Mouse (Mus musculus): ENCODE results near the gene Dlg2. TPM values are rescaled to one million over a fixed set of nuclear protein-coding genes. Genes with fewer than 3 reads are reported as not detected.

Dlg2 gene
- polyA plus RNA-seq, 1 experiment from 2014 or later: 30.0 TPM

DNA sequence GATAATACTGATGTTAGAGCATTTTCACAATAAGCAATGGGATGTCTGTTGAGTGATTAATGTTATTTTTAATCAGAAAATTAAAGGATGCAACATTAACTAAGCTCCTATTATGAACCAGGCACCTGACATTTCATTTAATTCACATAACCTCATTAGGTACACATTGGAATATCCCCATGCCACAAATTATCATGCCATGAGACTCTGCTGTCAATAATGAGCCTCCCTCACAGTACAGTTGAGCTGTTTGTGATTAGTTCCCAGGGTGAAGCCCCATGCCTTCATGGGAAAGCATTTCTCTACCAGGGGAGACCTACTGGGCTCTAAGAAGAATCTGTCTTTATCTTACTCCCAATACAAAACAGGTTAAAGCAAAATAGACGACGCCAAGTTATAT is 697.1 kb downstream of the Dlg2 start:
- 77% methylated on average over 2 of the region's 2 CpGs for WGBS

DNA sequence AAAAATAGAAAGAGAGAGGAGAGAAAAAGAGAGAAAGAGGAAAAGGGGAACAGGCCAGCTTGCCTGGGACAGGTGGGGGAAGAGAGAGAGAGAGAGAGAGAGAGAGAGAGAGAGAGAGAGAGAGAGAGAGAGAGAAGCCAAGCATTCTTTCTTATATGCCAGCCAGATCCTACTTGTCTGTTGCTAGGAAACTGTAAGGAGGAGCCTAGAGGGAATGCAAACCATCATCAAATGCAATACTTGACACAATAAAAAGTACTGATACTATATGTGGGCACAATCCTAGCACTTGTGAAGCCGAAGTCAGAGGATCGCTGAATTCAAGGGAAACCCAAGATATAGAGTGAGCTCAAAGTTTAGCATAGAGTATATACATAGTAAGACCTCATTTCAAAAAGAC is 711.7 kb downstream of the Dlg2 start:
- ATAC-seq (ENCODE audit: low FRiP score) (no peak), DNase-seq (ENCODE audit: low spot score) (no peak)
- no peaks in the 10 kb centered on the region for H3K27me3 ChIP-seq (ENCODE audit: control insufficient read depth, insufficient read depth, low read length)
- no peak overlapping the region for H3K27ac ChIP-seq
- H3K4me3 ChIP-seq (replicated peaks; ENCODE audit: low read length): no peak overlapping the region
- no peak overlapping the region for H3K4me2 ChIP-seq (replicated peaks)
- H3K9me3 ChIP-seq (ENCODE audit: control insufficient read depth, low read length): no peaks in the 10 kb centered on the region
- no peak overlapping the region for H3K9ac ChIP-seq
- 91% methylated on average over 2 of the region's 2 CpGs for WGBS
- H3K36me3 ChIP-seq (replicated peaks; ENCODE audit: control insufficient read depth, insufficient read depth): no peaks in the 10 kb centered on the region
- no peaks in the 10 kb centered on the region for H3K4me1 ChIP-seq (replicated peaks; ENCODE audit: control insufficient read depth, insufficient read depth, low read length)

More for the DNA sequence above, 697.1 kb downstream of the Dlg2 start:
- Histone ChIP-seq H3K4me1 (replicated peaks; ENCODE audit: control insufficient read depth, insufficient read depth, low read length) (no peaks in the 10 kb centered on the region), H3K9ac (no peak overlapping the region), H3K9me3 (ENCODE audit: control insufficient read depth, low read length) (no peaks in the 10 kb centered on the region), H3K4me2 (replicated peaks) (no peak overlapping the region), H3K4me3 (replicated peaks; ENCODE audit: low read length) (no peak overlapping the region), H3K27me3 (ENCODE audit: control insufficient read depth, insufficient read depth, low read length) (no peaks in the 10 kb centered on the region), H3K36me3 (replicated peaks; ENCODE audit: control insufficient read depth, insufficient read depth) (no peaks in the 10 kb centered on the region), H3K27ac (no peak overlapping the region)
- DNase-seq (ENCODE audit: low spot score) (no peak), ATAC-seq (ENCODE audit: low FRiP score) (no peak)

DNA sequence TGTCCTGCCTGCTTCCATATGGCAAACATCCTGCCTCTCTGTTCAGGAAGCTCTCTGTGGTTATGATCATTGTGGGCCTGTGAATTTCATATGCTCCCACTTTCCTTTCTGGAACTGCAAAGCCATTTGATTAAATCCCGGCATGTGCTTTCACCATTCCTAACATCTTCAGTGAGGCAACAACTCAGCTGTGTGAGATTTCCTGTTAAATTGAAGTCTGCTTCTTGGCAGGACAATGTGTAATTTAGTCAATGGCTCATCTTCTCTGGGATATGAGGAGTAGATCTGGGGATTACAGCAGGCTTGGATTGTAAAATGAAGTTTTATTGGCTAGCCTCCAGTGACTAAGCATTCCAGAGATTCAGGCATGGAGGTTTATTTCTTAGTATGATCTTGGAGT is 722.9 kb downstream of the Dlg2 start:
- no peak for DNase-seq (ENCODE audit: low spot score)
- Histone ChIP-seq H3K4me2 (replicated peaks) (no peak overlapping the region), H3K9ac (no peak overlapping the region), H3K4me1 (replicated peaks; ENCODE audit: control insufficient read depth, insufficient read depth, low read length) (no peaks in the 10 kb centered on the region), H3K9me3 (ENCODE audit: control insufficient read depth, low read length) (no peaks in the 10 kb centered on the region), H3K27me3 (ENCODE audit: control insufficient read depth, insufficient read depth, low read length) (no peaks in the 10 kb centered on the region), H3K4me3 (replicated peaks; ENCODE audit: low read length) (no peak overlapping the region), H3K36me3 (replicated peaks; ENCODE audit: control insufficient read depth, insufficient read depth) (no peaks in the 10 kb centered on the region), H3K27ac (no peak overlapping the region)
- WGBS: 95% methylated on average over 1 of the region's 1 CpGs
- no peak for ATAC-seq (ENCODE audit: low FRiP score)

DNA sequence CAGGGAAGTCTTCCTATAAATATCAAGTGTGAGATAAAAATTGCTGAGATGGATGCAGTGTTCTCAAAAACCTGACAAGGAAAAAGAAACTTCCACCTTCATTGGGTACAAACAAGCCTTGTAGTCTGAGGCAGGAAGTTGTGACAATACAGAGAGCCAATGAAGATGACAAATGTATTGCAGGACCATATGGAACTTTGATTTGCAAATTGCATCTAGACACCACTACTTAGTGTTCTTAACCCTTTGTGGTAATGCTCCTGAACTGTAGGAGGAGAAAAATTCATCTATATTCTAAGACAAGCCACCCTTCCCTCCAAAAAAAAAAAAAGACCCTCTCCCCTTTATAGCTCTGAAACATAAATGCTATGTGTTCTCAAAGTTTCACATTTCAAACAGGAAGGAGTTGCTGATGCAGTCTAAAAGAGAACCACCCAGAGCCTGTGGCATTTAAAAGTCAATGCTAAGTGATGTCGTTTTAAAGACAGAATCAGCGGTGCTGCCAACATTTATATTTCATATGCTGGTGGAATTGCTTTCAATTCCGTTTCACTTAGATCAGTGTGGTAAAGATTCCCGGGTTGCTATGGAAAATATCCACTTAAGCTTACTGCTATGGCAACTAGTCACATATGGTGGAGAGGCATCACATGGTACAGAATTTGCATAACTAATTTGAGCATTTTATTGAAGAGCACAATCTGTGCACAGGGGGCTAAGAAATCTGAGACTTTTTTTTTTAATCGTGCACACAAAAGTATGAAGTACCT is 731.8 kb downstream of the Dlg2 start:
- H3K4me3 ChIP-seq (replicated peaks; ENCODE audit: low read length): no peak overlapping the region
- H3K36me3 ChIP-seq (replicated peaks; ENCODE audit: control insufficient read depth, insufficient read depth): no peaks in the 10 kb centered on the region
- no peak overlapping the region for H3K9ac ChIP-seq
- DNase-seq (ENCODE audit: low spot score) (peak; percentile 38), ATAC-seq (ENCODE audit: low FRiP score) (peak; percentile 31; the same call in 1 of the 2 replicates)
- no peak overlapping the region for H3K27ac ChIP-seq
- WGBS: 43% methylated on average over 5 of the region's 5 CpGs
- no peaks in the 10 kb centered on the region for H3K27me3 ChIP-seq (ENCODE audit: control insufficient read depth, insufficient read depth, low read length)
- H3K4me2 ChIP-seq (replicated peaks): no peak overlapping the region
- no peaks in the 10 kb centered on the region for H3K9me3 ChIP-seq (ENCODE audit: control insufficient read depth, low read length)
- H3K4me1 ChIP-seq (replicated peaks; ENCODE audit: control insufficient read depth, insufficient read depth, low read length): peaks cover 8% of the 10 kb centered on the region; the same call in 1 of the 2 replicates

DNA sequence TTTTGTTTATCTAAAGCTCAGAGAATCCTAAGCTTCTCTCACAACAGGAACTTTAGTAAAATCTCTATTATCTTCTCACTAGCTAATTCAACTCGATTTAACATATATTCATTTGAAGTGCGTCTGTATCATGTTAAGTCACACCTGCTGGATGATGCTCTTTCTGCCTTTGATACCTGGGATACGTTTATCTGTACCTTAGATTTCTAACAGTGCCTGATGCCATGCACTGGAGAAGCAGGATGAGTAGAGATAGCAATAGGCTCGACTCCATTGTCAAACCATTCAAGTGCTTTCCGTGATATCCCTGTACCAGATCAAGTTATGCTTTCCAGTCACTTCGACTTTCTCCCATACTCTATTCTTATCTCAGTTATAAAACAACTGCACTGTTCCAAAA is 732.5 kb downstream of the Dlg2 start:
- Histone ChIP-seq H3K36me3 (replicated peaks; ENCODE audit: control insufficient read depth, insufficient read depth) (no peaks in the 10 kb centered on the region), H3K9me3 (ENCODE audit: control insufficient read depth, low read length) (no peaks in the 10 kb centered on the region), H3K27me3 (ENCODE audit: control insufficient read depth, insufficient read depth, low read length) (no peaks in the 10 kb centered on the region), H3K9ac (no peak overlapping the region), H3K27ac (no peak overlapping the region), H3K4me2 (replicated peaks) (no peak overlapping the region), H3K4me3 (replicated peaks; ENCODE audit: low read length) (no peak overlapping the region), H3K4me1 (replicated peaks; ENCODE audit: control insufficient read depth, insufficient read depth, low read length) (peaks cover 8% of the 10 kb centered on the region; the same call in 1 of the 2 replicates)
- DNase-seq (ENCODE audit: low spot score) (no peak), ATAC-seq (ENCODE audit: low FRiP score) (no peak)
- WGBS: 77% methylated on average over 6 of the region's 6 CpGs

DNA sequence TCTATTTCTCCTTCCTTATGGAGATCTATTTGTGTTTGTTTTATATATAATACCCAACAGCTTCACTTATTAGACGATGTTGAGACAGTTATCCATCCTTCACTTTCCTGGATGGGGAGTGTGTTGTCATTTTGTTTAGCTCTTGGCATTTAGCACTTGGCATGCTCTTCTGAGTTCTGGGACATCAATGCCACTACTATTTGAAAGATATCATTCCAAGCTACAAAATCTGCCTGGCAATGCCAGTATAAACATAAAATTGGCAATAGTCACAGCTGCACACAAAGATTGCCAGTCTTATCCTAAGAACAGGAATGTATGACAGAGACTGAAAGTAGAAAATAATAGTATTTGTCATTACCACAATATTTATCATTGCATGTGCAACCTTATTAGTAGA is 735.8 kb downstream of the Dlg2 start:
- Histone ChIP-seq H3K4me3 (replicated peaks; ENCODE audit: low read length) (no peak overlapping the region), H3K9me3 (ENCODE audit: control insufficient read depth, low read length) (no peaks in the 10 kb centered on the region), H3K36me3 (replicated peaks; ENCODE audit: control insufficient read depth, insufficient read depth) (no peaks in the 10 kb centered on the region), H3K4me2 (replicated peaks) (no peak overlapping the region), H3K27me3 (ENCODE audit: control insufficient read depth, insufficient read depth, low read length) (no peaks in the 10 kb centered on the region), H3K4me1 (replicated peaks; ENCODE audit: control insufficient read depth, insufficient read depth, low read length) (peaks cover 8% of the 10 kb centered on the region; the same call in 1 of the 2 replicates), H3K27ac (no peak overlapping the region), H3K9ac (no peak overlapping the region)
- DNase-seq (ENCODE audit: low spot score) (no peak), ATAC-seq (ENCODE audit: low FRiP score) (no peak)
- WGBS: 93% methylated on average over 1 of the region's 1 CpGs

DNA sequence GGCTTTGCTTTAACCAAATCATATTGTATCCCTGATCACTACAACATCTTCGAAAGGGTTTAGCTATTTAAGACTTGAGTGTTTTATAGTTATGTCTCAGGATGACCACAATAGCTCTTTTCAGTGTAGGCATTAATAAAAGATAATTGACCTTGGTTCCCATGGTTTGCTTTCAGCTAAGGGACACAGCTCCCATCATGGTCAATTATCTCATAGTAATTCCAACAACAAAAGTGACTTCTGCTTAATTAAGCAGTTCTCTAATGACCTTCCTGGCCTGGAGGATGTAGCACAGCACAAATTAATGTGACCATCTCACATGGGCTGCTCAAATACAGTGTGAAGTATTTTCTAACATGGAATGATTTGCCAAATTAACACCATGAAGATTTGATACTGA is 738.4 kb downstream of the Dlg2 start:
- WGBS: 62% methylated on average over 1 of the region's 1 CpGs

DNA sequence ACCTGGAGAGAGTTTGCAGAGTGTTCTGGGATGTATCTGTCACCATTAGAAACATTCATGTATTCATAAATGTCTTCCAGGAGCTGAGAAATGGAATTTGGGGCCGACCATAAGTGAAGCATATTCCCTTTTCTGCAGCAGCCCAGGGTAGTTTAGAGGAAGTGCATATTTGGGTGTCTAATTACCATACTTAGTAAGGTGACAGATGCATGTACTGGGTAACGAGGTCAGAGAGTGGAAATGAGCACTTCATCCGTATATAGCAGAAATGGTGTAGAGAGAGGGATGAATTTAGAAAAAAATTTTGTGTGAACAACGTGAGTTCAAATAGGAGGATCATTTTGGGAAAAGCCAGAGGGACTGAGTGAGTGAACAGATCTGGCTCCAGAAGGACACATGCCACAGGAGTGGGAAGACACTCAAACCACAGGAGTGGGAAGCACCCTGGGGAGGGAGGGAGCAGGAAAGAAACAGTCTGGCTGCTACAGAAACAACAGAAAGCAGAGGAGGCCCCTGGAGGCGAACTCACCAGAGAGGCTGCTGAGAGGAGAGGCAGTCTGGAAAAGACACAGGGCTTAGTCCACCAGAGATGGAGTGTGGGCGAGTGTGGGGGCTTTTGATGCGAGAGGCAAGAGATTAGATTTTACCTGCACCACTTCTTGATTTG is 742.0 kb downstream of the Dlg2 start:
- Histone ChIP-seq H3K36me3 (replicated peaks; ENCODE audit: control insufficient read depth, insufficient read depth) (no peaks in the 10 kb centered on the region), H3K27ac (no peak overlapping the region), H3K9ac (no peak overlapping the region), H3K4me1 (replicated peaks; ENCODE audit: control insufficient read depth, insufficient read depth, low read length) (no peaks in the 10 kb centered on the region), H3K9me3 (ENCODE audit: control insufficient read depth, low read length) (no peaks in the 10 kb centered on the region), H3K27me3 (ENCODE audit: control insufficient read depth, insufficient read depth, low read length) (no peaks in the 10 kb centered on the region), H3K4me3 (replicated peaks; ENCODE audit: low read length) (no peak overlapping the region), H3K4me2 (replicated peaks) (no peak overlapping the region)
- ATAC-seq (ENCODE audit: low FRiP score): no peak
- WGBS: 72% methylated on average over 7 of the region's 7 CpGs
- no peak for DNase-seq (ENCODE audit: low spot score)

More for the DNA sequence above, 738.4 kb downstream of the Dlg2 start:
- Histone ChIP-seq H3K27me3 (ENCODE audit: control insufficient read depth, insufficient read depth, low read length) (no peaks in the 10 kb centered on the region), H3K36me3 (replicated peaks; ENCODE audit: control insufficient read depth, insufficient read depth) (no peaks in the 10 kb centered on the region), H3K4me1 (replicated peaks; ENCODE audit: control insufficient read depth, insufficient read depth, low read length) (no peaks in the 10 kb centered on the region), H3K9me3 (ENCODE audit: control insufficient read depth, low read length) (no peaks in the 10 kb centered on the region), H3K9ac (no peak overlapping the region), H3K4me3 (replicated peaks; ENCODE audit: low read length) (no peak overlapping the region), H3K27ac (no peak overlapping the region), H3K4me2 (replicated peaks) (no peak overlapping the region)
- DNase-seq (ENCODE audit: low spot score): no peak
- no peak for ATAC-seq (ENCODE audit: low FRiP score)

DNA sequence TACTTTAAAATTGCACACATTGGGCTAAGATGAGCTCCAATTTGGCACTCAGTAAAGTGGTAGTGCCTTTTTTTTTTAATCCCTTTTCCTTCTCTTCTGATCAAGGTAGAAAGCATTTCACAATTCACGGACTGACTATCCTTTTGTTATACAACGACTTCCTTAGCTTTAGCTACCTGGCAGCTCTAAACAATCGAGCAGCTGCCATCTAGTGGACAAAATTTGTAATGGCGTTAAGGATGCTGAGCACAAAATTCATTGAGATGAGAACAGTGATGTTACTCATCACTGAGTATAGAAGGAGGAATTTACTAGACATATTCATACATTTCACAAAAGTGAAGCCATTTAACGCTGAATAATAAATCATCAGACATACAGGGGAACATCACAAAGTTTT is 750.0 kb downstream of the Dlg2 start:
- WGBS: 0% methylated on average over 5 of the region's 5 CpGs
- H3K27ac ChIP-seq: peak overlapping the region; percentile 66
- ATAC-seq (ENCODE audit: low FRiP score) (peak; percentile 71), DNase-seq (ENCODE audit: low spot score) (peak; percentile 94)
- no peaks in the 10 kb centered on the region for H3K9me3 ChIP-seq (ENCODE audit: control insufficient read depth, low read length)
- H3K4me1 ChIP-seq (replicated peaks; ENCODE audit: control insufficient read depth, insufficient read depth, low read length): no peaks in the 10 kb centered on the region
- peak overlapping the region; percentile 33 for H3K4me2 ChIP-seq (replicated peaks)
- no peaks in the 10 kb centered on the region for H3K27me3 ChIP-seq (ENCODE audit: control insufficient read depth, insufficient read depth, low read length)
- H3K36me3 ChIP-seq (replicated peaks; ENCODE audit: control insufficient read depth, insufficient read depth): no peaks in the 10 kb centered on the region
- H3K9ac ChIP-seq: no peak overlapping the region
- no peak overlapping the region for H3K4me3 ChIP-seq (replicated peaks; ENCODE audit: low read length)

Data from hindbrain, embryonic 14.5 days (tissue).